Mouse (Mus musculus): ENCODE measurements around the gene Pnpla8.

GRCm38 (mm10) chr12:44371076-44371710, 150.0 kb downstream of the Pnpla8 start:
- TF ChIP-seq CTCF (IDR thresholded peaks at IDR 0.05; ENCODE audit: extremely low read depth, insufficient read depth, low read length) (no peak), POLR2A (IDR thresholded peaks at IDR 0.05; ENCODE audit: extremely low read depth, insufficient read depth, low read length) (no peak)

Measured in cortical plate, adult 2 months (tissue).